Comparison of ENCODE assay signal across 10 mouse cellular contexts in the genomic region with DNA sequence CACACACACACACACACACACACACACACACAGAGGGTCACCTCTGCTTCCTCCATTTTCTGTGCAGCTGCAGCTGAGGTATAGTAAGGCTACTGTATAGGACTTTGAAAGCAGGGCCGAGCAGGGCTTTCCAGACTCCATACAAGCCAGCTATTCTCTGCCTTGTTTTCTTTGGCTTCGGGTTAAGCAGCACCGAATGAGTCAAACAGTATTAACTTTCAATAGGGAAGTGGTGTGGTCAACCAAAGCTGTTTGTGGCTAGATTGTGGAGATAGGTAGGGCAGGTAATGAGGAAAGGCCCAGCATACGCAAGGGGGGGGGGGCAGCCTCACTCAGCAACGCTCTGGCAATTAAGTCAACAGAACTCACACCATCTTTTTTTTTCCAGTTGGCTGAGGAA.
DNase-seq lines count a peak whose midpoint lies in the region; ATAC-seq and TF ChIP-seq lines count a peak whose summit lies in the region.
"Had no signal": no experiment of that assay in that cellular context is flagged by ENCODE, and none has a peak within 500 bp of the region (broad histone marks: within the 10 kb centered on the region; RNA-seq: fewer than 3 reads in every experiment).

No protein-coding gene starts in this region.

- H3K4me3 ChIP-seq in heart, postnatal 0 days (ENCODE audit: low read depth, low read length): no peak overlapping the region
- no peak overlapping the region for H3K4me3 ChIP-seq in C2C12 (ENCODE audit: insufficient read depth, poor library complexity, severe bottlenecking)

- 61% methylated on average over 5 of the region's 5 CpGs for WGBS in heart, postnatal 0 days

- H3K27me3 ChIP-seq in heart, postnatal 0 days (ENCODE audit: control insufficient read depth, insufficient read depth, low read length): peaks cover 8% of the 10 kb centered on the region; the same call in 1 of the 2 replicates
- no peaks in the 10 kb centered on the region for H3K27me3 ChIP-seq in C2C12 (ENCODE audit: control insufficient read depth, insufficient read depth, insufficient read length)

- peak; percentile 27; the same call in 1 of the 2 replicates for ATAC-seq in heart, postnatal 0 days (ENCODE audit: insufficient read depth, low read depth)
- 0 out of 2 replicates have a peak, but pooled peaks have one; percentile 19 for ATAC-seq in monocyte, adult 5-6 weeks (replicated peaks; ENCODE audit: insufficient number of reproducible peaks, low FRiP score, low TSS enrichment, poor library complexity, severe bottlenecking)

- H3K79me3 ChIP-seq in C2C12 (ENCODE audit: low read depth): peaks cover 12% of the 10 kb centered on the region

- H3ac ChIP-seq in C2C12 (ENCODE audit: control insufficient read depth, insufficient read length, low read depth): no peak overlapping the region

- H3K9ac ChIP-seq in heart, postnatal 0 days (replicated peaks; ENCODE audit: low read depth, low read length): no peak overlapping the region

- H3K9me3 ChIP-seq in heart, postnatal 0 days (replicated peaks; ENCODE audit: control insufficient read depth, low read length): no peaks in the 10 kb centered on the region

- no peaks in the 10 kb centered on the region for H3K4me1 ChIP-seq in heart, postnatal 0 days (ENCODE audit: control insufficient read depth, insufficient read depth)

- no peak overlapping the region for H3K4me2 ChIP-seq in heart, postnatal 0 days (ENCODE audit: low read depth, low read length)

- H3K79me2 ChIP-seq in C2C12 (ENCODE audit: control insufficient read depth, insufficient read depth): peaks cover 58% of the 10 kb centered on the region

- TF ChIP-seq EP300 in heart, postnatal 0 days (IDR thresholded peaks at IDR 0.05; ENCODE audit: low read depth): no peak

- H3K27ac ChIP-seq in heart, postnatal 0 days (ENCODE audit: low read depth): no peak overlapping the region

- no peak for DNase-seq in heart, postnatal 0 days (ENCODE audit: low spot score)
- no peak for DNase-seq in heart, postnatal 25 days (ENCODE audit: low spot score)
- peak; percentile 94 for DNase-seq in fibroblast of lung, adult 2 months (ENCODE audit: low read depth)
- DNase-seq in layer of hippocampus, postnatal 36 days: no peak
- no peak for DNase-seq in embryo, embryonic 11 days
- no peak for DNase-seq in ovary, adult 18-20 months (ENCODE audit: low spot score)
- DNase-seq: adrenal gland, postnatal 36 days; spleen, adult 18-20 months had no signal

- no peaks in the 10 kb centered on the region for H3K36me3 ChIP-seq in heart, postnatal 0 days (replicated peaks; ENCODE audit: control insufficient read depth, insufficient read depth, low read length)
- peaks cover 64% of the 10 kb centered on the region for H3K36me3 ChIP-seq in C2C12 (ENCODE audit: control insufficient read depth, insufficient read depth)

- intact Hi-C loops in heart, postnatal 25 days (cut with DNase I): no loop called here

- TF ChIP-seq CTCF in heart, postnatal 0 days (IDR thresholded peaks at IDR 0.05; ENCODE audit: low read depth): no peak
- no peak for TF ChIP-seq CTCF in C2C12 (IDR thresholded peaks at IDR 0.05; ENCODE audit: control insufficient read depth, insufficient read depth, insufficient read length)

TF ChIP-seq in C2C12, 6 proteins besides CTCF, POLR2A, EP300 and RAD21:
- TF ChIP-seq MAX (IDR thresholded peaks at IDR 0.05): no peak
- TF ChIP-seq MYOG (IDR thresholded peaks at IDR 0.05; ENCODE audit: control insufficient read depth, extremely low read depth, insufficient read length): no peak
- no peak for TF ChIP-seq CEBPB (IDR thresholded peaks at IDR 0.05; ENCODE audit: low read depth)
- TF ChIP-seq MYOD1 (IDR thresholded peaks at IDR 0.05; ENCODE audit: control insufficient read depth, insufficient read length, low read depth): peak; percentile 30
- no peak for TF ChIP-seq USF1 (IDR thresholded peaks at IDR 0.05; ENCODE audit: low read depth)
- TF ChIP-seq FOSL1 (IDR thresholded peaks at IDR 0.05; ENCODE audit: insufficient read depth, low read length, poor library complexity, severe bottlenecking): peak; percentile 36
